Mouse (Mus musculus) CH12.LX (cell line): ENCODE data around the gene Mrpl34. TPM values are rescaled to one million over a fixed set of nuclear protein-coding genes. Genes with fewer than 3 reads are reported as not detected.
A peak's percentile ranks its signal among the peaks of the same experiment; 100 is the strongest.

Source experiments
- DNase-seq: peaks from one replicate; pipeline ENCODE4 v3.0.0-alpha.2; 2013; ENCODE audit errors: extremely low read depth
- H3K27ac ChIP-seq: 2 replicates; pipeline ENCODE4 v1.5.1; 2012; ENCODE audit warnings: low read depth, mild to moderate bottlenecking, control low read depth, moderate library complexity; ENCODE audit not compliant: insufficient read depth
- H3K27me3 ChIP-seq: replicated peaks from 2 replicates; pipeline ENCODE3; 2012; ENCODE audit warnings: inconsistent platforms
- H3K36me3 ChIP-seq, 2 experiments: replicated peaks in 1 of 2; 2 replicates each; pipeline versions ENCODE3 to v1.6.1; 2012; ENCODE audit warnings: inconsistent platforms in 1 of 2, low read length in 1 of 2, mild to moderate bottlenecking in 1 of 2, mixed read lengths in 1 of 2, moderate library complexity in 1 of 2; ENCODE audit not compliant: control insufficient read depth in 1 of 2, insufficient read depth in 1 of 2
- H3K4me1 ChIP-seq, 2 experiments: 2 replicates each; pipeline ENCODE4 v1.6.1; 2012; ENCODE audit warnings: inconsistent platforms in 1 of 2, moderate library complexity in 1 of 2; ENCODE audit not compliant: insufficient read depth in 2 of 2, control insufficient read depth in 1 of 2
- H3K4me2 ChIP-seq: 2 replicates; pipeline ENCODE4 v1.6.1; 2012; ENCODE audit warnings: low read depth, mild to moderate bottlenecking, control low read depth; ENCODE audit not compliant: poor library complexity, insufficient read depth, severe bottlenecking
- H3K4me3 ChIP-seq, 3 experiments: fragments of 150-350 bp in 1 of 3; sonication (generic) in 1 of 3; replicated peaks in 1 of 3; 2 replicates each; pipeline versions ENCODE3 to v1.5.1; 2011 to 2012; ENCODE audit warnings: low read depth in 2 of 3, low read length in 2 of 3, mild to moderate bottlenecking in 2 of 3, moderate library complexity in 2 of 3, control low read depth in 1 of 3, improper control_type of control experiment in 1 of 3, inconsistent platforms in 1 of 3, mixed read lengths in 1 of 3; ENCODE audit not compliant: poor library complexity in 1 of 3
- H3K79me2 ChIP-seq: replicated peaks from 2 replicates; pipeline ENCODE4 v1.6.1; 2012; ENCODE audit warnings: mild to moderate bottlenecking, moderate library complexity; ENCODE audit not compliant: control insufficient read depth, poor library complexity, insufficient read depth, severe bottlenecking; ENCODE audit errors: extremely low read depth
- H3K9ac ChIP-seq: 2 replicates; pipeline ENCODE4 v1.6.1; 2012; ENCODE audit warnings: low read depth, mild to moderate bottlenecking, control low read depth, moderate library complexity; ENCODE audit not compliant: insufficient read depth
- H3K9me3 ChIP-seq: replicated peaks from 2 replicates; pipeline ENCODE3; 2012; ENCODE audit warnings: low read length, inconsistent platforms, mixed read lengths
- BHLHE40 ChIP-seq: IDR thresholded peaks from 2 replicates; pipeline ENCODE4 v1.6.1; 2011; ENCODE audit warnings: mild to moderate bottlenecking, low read depth, low read length, improper control_type of control experiment
- CHD1 ChIP-seq: IDR thresholded peaks from 2 replicates; pipeline ENCODE4 v1.6.1; 2012; ENCODE audit warnings: low read depth, low read length, improper control_type of control experiment, inconsistent platforms
- CTCF ChIP-seq, 2 experiments: IDR thresholded peaks in 1 of 2; conservative IDR thresholded peaks in 1 of 2; 2 replicates each; pipeline ENCODE4 v1.5.1; 2011 to 2012; ENCODE audit warnings: low read depth in 2 of 2, low read length in 2 of 2, improper control_type of control experiment in 1 of 2, inconsistent platforms in 1 of 2, mild to moderate bottlenecking in 1 of 2, moderate library complexity in 1 of 2
- E2F4 ChIP-seq: IDR thresholded peaks from 2 replicates; pipeline ENCODE4 v1.6.1; 2011; ENCODE audit warnings: low read depth, low read length, improper control_type of control experiment; ENCODE audit not compliant: insufficient replicate concordance
- HCFC1 ChIP-seq: IDR thresholded peaks from 2 replicates; pipeline ENCODE4 v1.6.1; 2012; ENCODE audit warnings: low read depth, mild to moderate bottlenecking, inconsistent platforms, low read length, improper control_type of control experiment
- JUN ChIP-seq: IDR thresholded peaks from 2 replicates; pipeline ENCODE4 v1.6.1; 2011; ENCODE audit warnings: low read depth, mild to moderate bottlenecking, low read length, improper control_type of control experiment, moderate library complexity; ENCODE audit not compliant: insufficient read depth
- KAT2A ChIP-seq: IDR thresholded peaks from 2 replicates; pipeline ENCODE4 v1.6.1; 2012; ENCODE audit warnings: low read length, improper control_type of control experiment, inconsistent platforms; ENCODE audit not compliant: insufficient replicate concordance
- POLR2A ChIP-seq: IDR thresholded peaks from 2 replicates; pipeline ENCODE4 v1.6.1; 2011; ENCODE audit warnings: low read depth, mild to moderate bottlenecking, improper control_type of control experiment, low read length
- POLR2AphosphoS2 ChIP-seq: IDR thresholded peaks from 2 replicates; pipeline ENCODE4 v1.6.1; 2011; ENCODE audit warnings: low read depth, low read length, improper control_type of control experiment
- RAD21 ChIP-seq: IDR thresholded peaks from 2 replicates; pipeline ENCODE4 v1.6.1; 2011; ENCODE audit warnings: low read depth, mild to moderate bottlenecking, low read length, improper control_type of control experiment, moderate library complexity
- RCOR1 ChIP-seq: conservative IDR thresholded peaks from 2 replicates; pipeline ENCODE4 v1.6.1; 2012; ENCODE audit warnings: low read depth, mild to moderate bottlenecking, inconsistent platforms, low read length, improper control_type of control experiment
- SIN3A ChIP-seq: IDR thresholded peaks from 2 replicates; pipeline ENCODE4 v1.6.1; 2012; ENCODE audit warnings: low read length, improper control_type of control experiment, inconsistent platforms
- SMC3 ChIP-seq: IDR thresholded peaks from 2 replicates; pipeline ENCODE4 v1.6.1; 2011; ENCODE audit warnings: low read depth, low read length, improper control_type of control experiment
- TCF12 ChIP-seq: IDR thresholded peaks from 2 replicates; pipeline ENCODE4 v1.6.1; 2014; ENCODE audit warnings: low read depth, mild to moderate bottlenecking, inconsistent platforms, low read length, improper control_type of control experiment
- UBTF ChIP-seq: IDR thresholded peaks from 2 replicates; pipeline ENCODE4 v1.6.1; 2012; ENCODE audit warnings: low read depth, mild to moderate bottlenecking, inconsistent platforms, low read length, improper control_type of control experiment, moderate library complexity
- USF1 ChIP-seq: IDR thresholded peaks from 2 replicates; pipeline ENCODE4 v1.6.1; 2014; ENCODE audit warnings: low read depth, mild to moderate bottlenecking, inconsistent platforms, low read length, improper control_type of control experiment
- USF2 ChIP-seq: conservative IDR thresholded peaks from 2 replicates; pipeline ENCODE4 v1.6.1; 2011; ENCODE audit warnings: low read depth, low read length, improper control_type of control experiment
- ZC3H11A ChIP-seq: IDR thresholded peaks from 2 replicates; pipeline ENCODE4 v1.6.1; 2012; ENCODE audit warnings: low read depth, mild to moderate bottlenecking, inconsistent platforms, low read length, improper control_type of control experiment
- ZNF384 ChIP-seq: IDR thresholded peaks from 2 replicates; pipeline ENCODE4 v1.6.1; 2012; ENCODE audit warnings: low read depth, low read length, improper control_type of control experiment, inconsistent platforms
- dilution Hi-C: fragments of 300-500 bp; cut with MboI; formaldehyde crosslinking; loops from 2 replicates; pipeline ENCODE4 v1.14.3; 2020; ENCODE audit warnings: low sequenced_read_pairs; ENCODE audit not compliant: extremely low pct_unique_long_range_greater_than_20kb, extremely low pct_ligation_motif_present
- in situ Hi-C: fragments of 300-500 bp; cut with MboI; formaldehyde crosslinking; loops from 3 replicates; pipeline ENCODE4 v1.14.3; 2019; ENCODE audit warnings: low sequenced_read_pairs, low pct_ligation_motif_present, low pct_unique_long_range_greater_than_20kb, mixed read lengths
- polyA plus RNA-seq: library from polyadenylated mRNA; unstranded; fragments of >175 nt; gene quantifications from 2 replicates; pipeline ENCODE4 v1.2.1, GENCODE M21; 2012; ENCODE audit warnings: low read depth; ENCODE audit not compliant: insufficient read length
- total RNA-seq, 2 experiments: library from RNA; depleted of rRNA; stranded (reverse); fragments of 300-350 nt in 1 of 2; fragments of >200 nt in 1 of 2; gene quantifications; 2 replicates each; pipeline ENCODE4 v1.2.3; 2012 to 2014

Mrpl34 gene
- total and polyA plus RNA-seq, 3 experiments: 94.4 to 150 (median 133) TPM

- peak; percentile 84 for DNase-seq
- no peak overlapping the region for H3K4me3 ChIP-seq
- no peak overlapping the region for H3K4me2 ChIP-seq
- peaks cover 0 to 17% of the 10 kb centered on the region in 2 experiments; a peak in 2 of 4 replicates for H3K4me1 ChIP-seq
- TF ChIP-seq TCF12: no peak
- peak; percentile 30 to 81; a peak in 2 of 4 replicates for TF ChIP-seq CTCF (conservative IDR thresholded peaks at IDR 0.05 in 1 of 2, IDR thresholded peaks at IDR 0.05 in 1 of 2; ENCODE audit: low read depth in 2 of 2, low read length in 2 of 2)
- TF ChIP-seq ZNF384: peak; percentile 96
- TF ChIP-seq ZC3H11A: peak; percentile 4; the same call in 1 of the 2 replicates
- peak; percentile 85 for TF ChIP-seq SMC3
- TF ChIP-seq RAD21: peak; percentile 76
- in situ Hi-C loops: no loop called here
- dilution Hi-C loops: no loop called here
- H3K27ac ChIP-seq: no peak overlapping the region
- H3K79me2 ChIP-seq: no peaks in the 10 kb centered on the region
- peaks cover 27 to 79% of the 10 kb centered on the region in 2 experiments for H3K36me3 ChIP-seq
- H3K27me3 ChIP-seq: no peaks in the 10 kb centered on the region
- no peaks in the 10 kb centered on the region for H3K9me3 ChIP-seq
- H3K9ac ChIP-seq: no peak overlapping the region
These were observed 30.3 kb downstream of the Mrpl34 start for GRCm38 (mm10) chr8:71495039-71495438.

DNA sequence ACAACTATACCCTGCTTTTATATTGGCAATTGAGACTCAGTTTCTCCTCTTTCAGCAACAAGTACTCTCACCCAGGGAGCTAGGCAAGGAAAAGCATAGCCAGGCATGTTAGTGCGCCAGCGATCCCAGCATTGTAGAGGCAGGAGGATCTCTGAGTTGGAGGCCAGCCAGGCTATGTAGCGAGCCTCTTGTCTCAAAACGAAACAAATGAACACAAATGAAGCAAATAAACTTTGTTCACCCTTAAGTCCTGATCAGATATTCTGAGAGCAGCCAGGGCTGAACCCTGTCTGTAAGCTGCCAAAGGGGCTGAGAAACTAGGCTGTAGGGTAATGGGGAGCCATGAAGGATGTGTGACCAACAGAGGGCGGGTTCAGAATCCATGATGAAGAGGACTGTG lies 31.1 kb downstream of the Mrpl34 start:
- Histone ChIP-seq H3K4me3 (no peak overlapping the region), H3K9ac (no peak overlapping the region), H3K9me3 (no peaks in the 10 kb centered on the region), H3K36me3 (peaks cover 23 to 71% of the 10 kb centered on the region in 2 experiments), H3K79me2 (no peaks in the 10 kb centered on the region), H3K4me1 (peaks cover 0 to 14% of the 10 kb centered on the region in 2 experiments; a peak in 2 of 4 replicates), H3K27ac (no peak overlapping the region), H3K27me3 (no peaks in the 10 kb centered on the region), H3K4me2 (no peak overlapping the region)
- dilution Hi-C loops (no loop called here), in situ Hi-C loops (no loop called here)
- no peak for DNase-seq
- TF ChIP-seq BHLHE40: no peak
- TF ChIP-seq UBTF: no peak
- no peak for TF ChIP-seq HCFC1
- no peak for TF ChIP-seq USF1
- no peak for TF ChIP-seq POLR2A

DNA sequence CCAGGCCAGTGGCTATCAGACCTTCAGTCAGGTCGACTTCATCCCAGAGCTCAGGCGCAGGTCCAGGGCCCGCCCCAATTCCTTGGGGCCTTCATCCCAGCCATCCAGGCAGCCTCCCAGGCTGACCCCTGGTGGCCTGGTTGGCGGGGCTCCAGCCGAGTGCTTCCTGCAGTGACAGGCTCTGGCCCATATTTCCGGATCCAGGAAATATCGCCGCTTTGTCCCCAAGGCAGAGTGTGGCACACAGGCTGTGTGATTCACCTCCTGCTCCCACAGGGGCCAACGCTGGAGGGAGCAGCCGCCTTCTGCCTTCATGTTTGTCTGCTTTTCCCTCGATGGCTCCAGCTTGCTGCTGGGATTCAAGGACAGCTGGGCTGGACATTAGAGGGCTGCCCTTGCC lies 31.7 kb downstream of the Mrpl34 start:
- no peak overlapping the region for H3K4me2 ChIP-seq
- H3K27ac ChIP-seq: no peak overlapping the region
- peaks cover 16 to 64% of the 10 kb centered on the region in 2 experiments for H3K36me3 ChIP-seq
- no peak overlapping the region for H3K9ac ChIP-seq
- H3K79me2 ChIP-seq: no peaks in the 10 kb centered on the region
- H3K27me3 ChIP-seq: no peaks in the 10 kb centered on the region
- in situ Hi-C loops: no loop called here
- no peaks in the 10 kb centered on the region for H3K9me3 ChIP-seq
- no peak for TF ChIP-seq ZC3H11A
- no peak for TF ChIP-seq RCOR1
- no peak for TF ChIP-seq POLR2AphosphoS2
- TF ChIP-seq USF2: no peak
- no peak for TF ChIP-seq KAT2A
- no peak for TF ChIP-seq E2F4
- TF ChIP-seq JUN: no peak
- no peak for TF ChIP-seq SIN3A
- no peak for TF ChIP-seq CHD1
- no peak for DNase-seq
- dilution Hi-C loops: no loop called here
- no peak overlapping the region for H3K4me3 ChIP-seq
- H3K4me1 ChIP-seq: peaks cover 0 to 14% of the 10 kb centered on the region in 2 experiments; a peak in 2 of 4 replicates
